Mouse (Mus musculus) frontal cortex, adult (tissue): ENCODE data around the gene BC005624.

ENCODE experiments used
- ATAC-seq: cut with Nextera tagmentation; 2 replicates; pipeline ENCODE4 v1.9.2; 2017; ENCODE audit warnings: mild to moderate bottlenecking, moderate library complexity, mixed read lengths; ENCODE audit not compliant: low TSS enrichment

The BC005624 gene

DNA sequence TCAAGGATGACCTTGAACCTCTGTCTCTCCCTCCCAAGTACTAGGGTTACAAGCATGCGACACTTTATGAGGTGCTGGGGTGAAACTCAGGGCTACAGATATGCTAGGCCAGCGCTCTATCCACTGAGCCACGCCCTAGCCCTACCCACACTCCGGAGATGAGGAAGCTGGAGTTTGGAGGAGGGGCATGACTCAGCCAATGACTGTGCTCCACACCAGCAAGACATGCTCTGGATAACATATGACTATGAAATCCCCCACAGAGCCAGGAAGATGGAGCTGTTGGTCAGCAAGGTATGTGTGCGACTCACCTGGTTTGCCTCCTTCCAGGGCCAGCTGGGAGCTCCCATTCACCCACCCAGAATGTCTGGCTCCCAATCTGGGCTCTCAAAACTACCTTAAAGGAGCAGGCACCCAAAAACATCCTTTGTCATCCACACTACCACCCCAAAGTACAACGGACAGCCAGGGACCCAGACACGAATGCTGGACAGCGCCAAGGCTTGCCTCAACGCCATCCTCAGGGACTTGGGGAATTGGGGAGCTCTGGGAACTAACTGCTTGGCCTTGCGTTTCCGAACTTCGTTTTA lies 53.0 kb downstream of the BC005624 start:
- ATAC-seq: 0 out of 2 replicates have a peak, but pooled peaks have one; percentile 20

GRCm38 (mm10) chr2:30927844-30928628 lies 54.0 kb downstream of the BC005624 start:
- peak; percentile 56 for ATAC-seq

GRCm38 (mm10) chr2:30927151-30927781 lies 54.7 kb downstream of the BC005624 start:
- no peak for ATAC-seq

GRCm38 (mm10) chr2:30926381-30926780 lies 55.6 kb downstream of the BC005624 start:
- no peak for ATAC-seq

- no peak for ATAC-seq
Observed at GRCm38 (mm10) chr2:30925181-30925580, 56.8 kb downstream of the BC005624 start.

GRCm38 (mm10) chr2:30923099-30923498 lies 58.9 kb downstream of the BC005624 start:
- no peak for ATAC-seq
